Mouse (Mus musculus) stomach, embryonic 15.5 days (tissue): ENCODE data around the gene Olfr1395. TPM values are rescaled to one million over a fixed set of nuclear protein-coding genes. Genes with fewer than 3 reads are reported as not detected.
"Not testable (repeated sequence)": the region's sequence is repeated elsewhere in the genome, so short reads cannot be mapped to it uniquely, and the experiment has no call there.

Experiments
- ATAC-seq: fragments of 200-750 bp; cut with Nextera tagmentation; 2 replicates; pipeline ENCODE4 v1.8.0; 2017; ENCODE audit warnings: low read depth, moderate number of reproducible peaks, moderate TSS enrichment; ENCODE audit not compliant: insufficient read depth, low FRiP score
- H3K27ac ChIP-seq: fragments of 300-500 bp; sonication (generic); 2 replicates; pipeline ENCODE4 v1.5.1; 2015; ENCODE audit warnings: mild to moderate bottlenecking, inconsistent platforms
- H3K27me3 ChIP-seq: fragments of 300-500 bp; sonication (generic); replicated peaks from 2 replicates; pipeline ENCODE4 v1.6.1; 2015; ENCODE audit warnings: inconsistent platforms
- H3K36me3 ChIP-seq: fragments of 300-500 bp; sonication (generic); 2 replicates; pipeline ENCODE4 v1.6.1; 2015; ENCODE audit warnings: inconsistent platforms
- H3K4me1 ChIP-seq: fragments of 300-500 bp; sonication (generic); 2 replicates; pipeline ENCODE4 v1.6.1; 2015; ENCODE audit warnings: inconsistent platforms
- H3K4me2 ChIP-seq: fragments of 300-500 bp; sonication (generic); 2 replicates; pipeline ENCODE4 v1.6.1; 2015; ENCODE audit warnings: mild to moderate bottlenecking, inconsistent platforms
- H3K4me3 ChIP-seq: fragments of 300-500 bp; sonication (generic); replicated peaks from 2 replicates; pipeline ENCODE4 v1.5.1; 2015; ENCODE audit warnings: inconsistent platforms
- H3K9ac ChIP-seq: fragments of 300-500 bp; sonication (generic); 2 replicates; pipeline ENCODE4 v1.6.1; 2015; ENCODE audit warnings: inconsistent platforms
- H3K9me3 ChIP-seq: fragments of 300-500 bp; sonication (generic); 2 replicates; pipeline ENCODE4 v1.6.1; 2016; ENCODE audit warnings: inconsistent platforms
- WGBS: fragments of 180-500 bp; shearing (Covaris S2); methylation state at CpG from one replicate; pipeline ENCODE4 v1.1.7; 2015; 5-methylcytosine and 5-hydroxymethylcytosine counted together
- polyA plus RNA-seq: library from polyadenylated mRNA; unstranded; fragments of >200 nt; fragmentation: Nextera tagmentation; extraction: Ambion mirVana; gene quantifications from 2 replicates; pipeline ENCODE4 v1.2.1, GENCODE M21; 2015

The Olfr1395 gene
- polyA plus RNA-seq, 1 experiment from 2014 or later, result not detected

GRCm38 (mm10) chr11:49112624-49113219, 29.4 kb upstream of the Olfr1395 start:
- H3K4me1 ChIP-seq, result no peaks in the 10 kb centered on the region
- no peak overlapping the region for H3K4me3 ChIP-seq
- no peak overlapping the region for H3K27ac ChIP-seq
- H3K36me3 ChIP-seq, result no peaks in the 10 kb centered on the region
- WGBS, result 65% methylated on average over 6 of the region's 6 CpGs
- no peak overlapping the region for H3K4me2 ChIP-seq
- H3K27me3 ChIP-seq, result no peaks in the 10 kb centered on the region
- H3K9me3 ChIP-seq, result no peaks in the 10 kb centered on the region
- H3K9ac ChIP-seq, result no peak overlapping the region
- no peak for ATAC-seq

GRCm38 (mm10) chr11:49114158-49114557, 27.9 kb upstream of the Olfr1395 start:
- Histone ChIP-seq H3K4me1 (no peaks in the 10 kb centered on the region), H3K27ac (no peak overlapping the region), H3K4me3 (no peak overlapping the region), H3K9ac (no peak overlapping the region), H3K9me3 (no peaks in the 10 kb centered on the region), H3K36me3 (no peaks in the 10 kb centered on the region), H3K27me3 (no peaks in the 10 kb centered on the region), H3K4me2 (no peak overlapping the region)
- 48% methylated on average over 2 of the region's 2 CpGs for WGBS
- ATAC-seq, result no peak

DNA sequence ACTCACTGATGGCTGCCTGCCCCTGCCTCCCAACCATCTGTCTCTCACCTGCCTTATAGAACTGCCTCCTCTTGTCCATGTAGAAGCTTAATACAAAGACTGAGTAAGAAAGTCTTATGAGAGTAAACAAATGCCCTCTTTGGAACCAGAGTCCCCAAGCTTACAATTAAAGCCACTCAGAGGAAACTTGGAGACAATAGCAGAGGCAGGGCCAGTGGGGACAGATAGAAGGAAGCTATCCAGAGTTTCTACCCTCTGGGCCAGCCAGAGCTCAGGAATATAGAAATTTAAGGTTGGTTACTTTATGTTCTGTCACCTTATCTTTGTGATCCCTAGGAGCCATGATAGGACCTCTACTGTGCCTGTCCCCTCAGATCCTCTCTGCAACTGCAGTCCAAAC, 27.3 kb upstream of the Olfr1395 start, which contains the start of gene Olfr1396:
Gene Olfr1396, minus strand, starts transcription at position 101 of the 400 bp plus-strand sequence.
- Histone ChIP-seq H3K9ac (no peak within 1 kb of the TSS), H3K27ac (no peak within 1 kb of the TSS), H3K36me3 (no peaks in the 10 kb centered on the region), H3K4me3 (no peak within 1 kb of the TSS), H3K27me3 (no peaks in the 10 kb centered on the region), H3K4me1 (no peaks in the 10 kb centered on the region), H3K9me3 (no peaks in the 10 kb centered on the region), H3K4me2 (no peak within 1 kb of the TSS)
- ATAC-seq, result no peak

GRCm38 (mm10) chr11:49119635-49120034, 22.4 kb upstream of the Olfr1395 start:
- Histone ChIP-seq H3K9me3 (no peaks in the 10 kb centered on the region), H3K36me3 (no peaks in the 10 kb centered on the region), H3K4me3 (no peak overlapping the region), H3K27me3 (no peaks in the 10 kb centered on the region), H3K9ac (no peak overlapping the region), H3K4me2 (no peak overlapping the region), H3K4me1 (no peaks in the 10 kb centered on the region), H3K27ac (no peak overlapping the region)
- ATAC-seq, result no peak
- 82% methylated on average over 3 of the region's 3 CpGs for WGBS

DNA sequence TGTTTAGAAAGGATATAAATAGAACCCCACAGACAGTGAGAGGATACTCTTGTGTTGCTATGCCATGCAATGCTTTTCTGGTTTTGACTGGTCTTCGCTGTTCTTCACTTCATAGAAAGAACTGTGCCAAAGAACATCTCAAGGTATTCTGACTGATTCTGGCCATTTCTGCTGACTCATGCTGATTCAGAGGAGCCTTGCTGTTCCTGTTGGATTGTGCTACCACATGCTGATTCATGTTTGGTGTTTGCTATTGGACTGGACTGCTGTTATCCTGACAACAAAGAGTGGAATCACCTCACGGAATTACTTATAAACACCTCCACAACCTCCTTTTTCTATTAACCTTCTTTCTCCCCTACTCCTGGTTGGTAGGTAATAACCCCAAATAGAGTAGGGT, 17.9 kb upstream of the Olfr1395 start:
- no peak overlapping the region for H3K4me2 ChIP-seq
- WGBS, result 89% methylated on average over 2 of the region's 2 CpGs
- no peak overlapping the region for H3K9ac ChIP-seq

GRCm38 (mm10) chr11:49154077-49154476, 12.0 kb downstream of the Olfr1395 start, which contains the start of gene Olfr1394:
Olfr1394 (plus strand) TSS chr11:49154377.
- H3K4me3 ChIP-seq, result no peak within 1 kb of the TSS
- ATAC-seq, result no peak
- WGBS, result 82% methylated on average over 1 of the region's 1 CpGs
- no peaks in the 10 kb centered on the region for H3K27me3 ChIP-seq
- no peaks in the 10 kb centered on the region for H3K4me1 ChIP-seq
- no peaks in the 10 kb centered on the region for H3K36me3 ChIP-seq
- H3K9me3 ChIP-seq, result no peaks in the 10 kb centered on the region
- no peak within 1 kb of the TSS for H3K9ac ChIP-seq
- no peak within 1 kb of the TSS for H3K27ac ChIP-seq
- no peak within 1 kb of the TSS for H3K4me2 ChIP-seq

More for the DNA sequence above, 17.9 kb upstream of the Olfr1395 start:
- H3K36me3 ChIP-seq, result no peaks in the 10 kb centered on the region
- H3K27ac ChIP-seq, result no peak overlapping the region
- no peak for ATAC-seq
- H3K9me3 ChIP-seq, result no peaks in the 10 kb centered on the region
- H3K27me3 ChIP-seq, result no peaks in the 10 kb centered on the region
- no peak overlapping the region for H3K4me3 ChIP-seq
- H3K4me1 ChIP-seq, result no peaks in the 10 kb centered on the region

DNA sequence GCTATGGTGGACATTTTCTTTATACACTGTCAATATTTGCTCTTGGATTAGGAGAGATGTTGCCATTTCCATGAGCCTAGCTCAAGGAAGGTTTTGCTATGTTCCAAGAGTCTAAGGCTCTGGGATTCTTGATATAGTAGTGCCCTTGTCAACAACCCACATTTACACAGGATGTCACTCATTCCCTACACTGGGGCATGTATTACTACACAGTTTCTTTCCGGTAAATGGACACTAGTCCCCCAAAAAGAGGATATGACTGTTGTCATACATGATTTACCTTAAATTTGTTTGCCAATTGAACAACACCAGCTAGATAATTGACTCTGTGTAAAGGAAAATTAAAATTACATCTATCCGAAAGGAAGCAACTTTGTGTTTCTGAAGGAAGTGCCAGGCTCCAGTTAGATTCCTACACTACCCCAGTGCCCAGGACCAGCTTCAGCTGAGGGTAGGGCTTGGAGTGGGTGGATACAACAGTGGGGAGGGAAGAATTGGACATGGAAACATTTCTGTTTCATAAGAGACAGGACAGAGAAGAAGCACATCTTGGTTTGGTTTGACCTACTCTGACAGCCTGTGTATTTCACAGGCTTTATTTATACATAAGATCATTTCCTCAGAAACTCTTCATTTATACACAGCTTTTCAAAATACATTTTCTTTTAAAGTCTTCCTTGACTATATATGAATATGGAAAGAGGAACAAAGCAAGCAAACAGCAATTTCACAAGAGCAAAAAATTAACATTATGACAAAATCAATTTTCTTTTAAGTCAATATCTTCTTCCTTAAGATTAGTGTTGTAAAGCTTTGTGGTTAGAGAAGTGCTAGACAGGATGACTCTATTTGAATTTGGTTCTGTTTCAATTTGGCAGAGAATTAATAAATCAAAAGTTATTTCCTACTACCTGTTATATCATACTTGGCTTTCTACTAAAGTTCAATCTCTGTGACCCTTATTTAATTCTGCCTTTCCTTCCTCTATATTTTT, 15.0 kb downstream of the Olfr1395 start:
- ATAC-seq, result 0 out of 2 replicates have a peak, but pooled peaks have one; percentile 14
- no peak overlapping the region for H3K4me2 ChIP-seq
- H3K9me3 ChIP-seq, result no peaks in the 10 kb centered on the region
- H3K9ac ChIP-seq, result no peak overlapping the region
- H3K27me3 ChIP-seq, result no peaks in the 10 kb centered on the region
- WGBS, result 84% methylated on average over 2 of the region's 2 CpGs
- H3K4me3 ChIP-seq, result no peak overlapping the region
- H3K27ac ChIP-seq, result no peak overlapping the region
- H3K36me3 ChIP-seq, result no peaks in the 10 kb centered on the region
- H3K4me1 ChIP-seq, result no peaks in the 10 kb centered on the region

GRCm38 (mm10) chr11:49168839-49169611, 27.0 kb downstream of the Olfr1395 start:
- Histone ChIP-seq H3K9me3 (no peaks in the 10 kb centered on the region), H3K4me3 (peak overlapping the region; percentile 35), H3K27ac (no peak overlapping the region), H3K4me1 (peaks cover 8% of the 10 kb centered on the region), H3K36me3 (no peaks in the 10 kb centered on the region), H3K9ac (no peak overlapping the region), H3K4me2 (peak overlapping the region; percentile 82), H3K27me3 (peaks cover 13% of the 10 kb centered on the region)
- WGBS, result 6% methylated on average over 50 of the region's 50 CpGs
- ATAC-seq, result peak; percentile 53; the same call in 1 of the 2 replicates

DNA sequence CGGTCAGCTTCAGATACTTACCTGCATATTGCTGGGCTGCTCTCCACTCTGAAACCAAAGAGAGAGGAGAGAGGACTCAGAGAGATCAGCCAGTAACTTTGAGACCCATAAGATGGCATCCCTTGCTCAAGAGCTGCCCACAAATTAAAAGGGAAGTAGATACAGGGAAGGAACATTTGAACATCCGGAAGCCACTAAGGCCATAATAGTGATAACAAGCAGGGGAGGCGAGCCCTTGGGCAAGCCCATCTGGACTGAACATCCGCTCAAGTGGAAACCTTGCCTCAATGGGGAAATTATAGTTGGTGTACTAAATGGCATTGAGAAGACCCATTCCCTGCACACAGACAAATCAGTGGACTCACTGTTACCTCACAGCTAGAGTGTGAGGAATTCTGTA, 28.5 kb downstream of the Olfr1395 start:
- no peak overlapping the region for H3K4me3 ChIP-seq
- H3K27me3 ChIP-seq, result peaks cover 13% of the 10 kb centered on the region
- WGBS, result 86% methylated on average over 4 of the region's 4 CpGs
- H3K9ac ChIP-seq, result no peak overlapping the region
- ATAC-seq, result no peak
- no peaks in the 10 kb centered on the region for H3K9me3 ChIP-seq
- H3K27ac ChIP-seq, result no peak overlapping the region
- no peak overlapping the region for H3K4me2 ChIP-seq
- no peaks in the 10 kb centered on the region for H3K36me3 ChIP-seq
- H3K4me1 ChIP-seq, result peaks cover 8% of the 10 kb centered on the region

DNA sequence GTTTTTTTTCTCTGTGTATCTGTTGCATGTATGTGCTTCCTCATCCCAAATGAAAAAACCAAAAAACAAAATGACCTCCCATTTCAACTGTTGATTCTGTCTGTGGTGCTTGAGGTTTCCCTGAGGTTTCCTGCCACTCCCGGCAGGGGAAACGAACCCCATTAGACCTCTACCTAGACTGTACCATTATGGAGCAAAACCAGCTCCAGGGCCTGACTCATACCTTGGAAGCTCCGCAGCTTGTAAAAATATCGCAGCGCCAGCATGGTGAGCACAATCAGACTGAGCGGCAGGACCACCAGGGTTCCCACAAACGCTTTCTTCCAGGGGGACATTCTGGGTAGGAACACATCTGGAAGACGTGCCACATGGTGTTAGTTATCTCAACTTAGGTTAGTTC, 33.3 kb downstream of the Olfr1395 start:
- Histone ChIP-seq H3K9ac (no peak overlapping the region), H3K4me2 (no peak overlapping the region), H3K4me3 (no peak overlapping the region), H3K27me3 (no peaks in the 10 kb centered on the region; the same call in 1 of the 2 replicates), H3K4me1 (no peaks in the 10 kb centered on the region), H3K36me3 (no peaks in the 10 kb centered on the region), H3K9me3 (no peaks in the 10 kb centered on the region), H3K27ac (no peak overlapping the region)
- no peak for ATAC-seq
- WGBS, result 81% methylated on average over 8 of the region's 8 CpGs

- not testable (repeated sequence) for H3K27me3 ChIP-seq, H3K9ac ChIP-seq, H3K9me3 ChIP-seq, H3K4me1 ChIP-seq, H3K4me3 ChIP-seq, H3K27ac ChIP-seq, H3K36me3 ChIP-seq, ATAC-seq, H3K4me2 ChIP-seq
- 62% methylated on average over 4 of the region's 4 CpGs for WGBS
Observed at GRCm38 (mm10) chr11:49176047-49176779, 34.1 kb downstream of the Olfr1395 start.
